Mouse (Mus musculus) bone marrow macrophage, adult 2 months (primary cell): Measurements from ENCODE around the gene Olfr1513. TPM values are rescaled to one million over a fixed set of nuclear protein-coding genes. Genes with fewer than 3 reads are reported as not detected.
"Not testable (repeated sequence)": the region's sequence is repeated elsewhere in the genome, so short reads cannot be mapped to it uniquely, and the experiment has no call there.

Source experiments
- H3K27ac ChIP-seq: 2 replicates; pipeline ENCODE4 v1.5.1; 2012; ENCODE audit warnings: low read depth, low read length; ENCODE audit not compliant: insufficient read depth
- H3K4me1 ChIP-seq: 2 replicates; pipeline ENCODE4 v1.6.1; 2012; ENCODE audit warnings: low read length; ENCODE audit not compliant: control insufficient read depth, insufficient read depth
- H3K4me3 ChIP-seq: 2 replicates; pipeline ENCODE4 v1.5.1; 2012; ENCODE audit warnings: mild to moderate bottlenecking, low read length, moderate library complexity; ENCODE audit not compliant: insufficient read depth
- CTCF ChIP-seq: IDR thresholded peaks from 2 replicates; pipeline ENCODE4 v1.5.1; 2012; ENCODE audit warnings: low read depth, mild to moderate bottlenecking, low read length, moderate library complexity
- POLR2A ChIP-seq: IDR thresholded peaks from 2 replicates; pipeline ENCODE4 v1.6.1; 2012; ENCODE audit warnings: mild to moderate bottlenecking, low read depth, low read length, borderline replicate concordance
- polyA plus RNA-seq: library from polyadenylated mRNA; stranded (reverse); fragments of >200 nt; gene quantifications from 2 replicates; pipeline ENCODE4 v1.2.4, GENCODE M21; 2012; ENCODE audit not compliant: missing spikeins, insufficient read depth, insufficient read length

Olfr1513 gene
- polyA plus RNA-seq, 1 experiment, result not detected

- peaks cover 25% of the 10 kb centered on the region for H3K4me1 ChIP-seq
- no peak overlapping the region for H3K4me3 ChIP-seq
- no peak overlapping the region for H3K27ac ChIP-seq
- no peak for TF ChIP-seq CTCF
- TF ChIP-seq POLR2A, result no peak
Observed at GRCm38 (mm10) chr14:52310906-52311305, 45.3 kb downstream of the Olfr1513 start.

GRCm38 (mm10) chr14:52310343-52310742 is 45.9 kb downstream of the Olfr1513 start:
- peaks cover 24% of the 10 kb centered on the region for H3K4me1 ChIP-seq
- not testable (repeated sequence) for H3K27ac ChIP-seq, H3K4me3 ChIP-seq

- Histone ChIP-seq H3K4me1 (peaks cover 15% of the 10 kb centered on the region), H3K27ac (no peak overlapping the region), H3K4me3 (no peak overlapping the region)
- TF ChIP-seq CTCF (no peak), POLR2A (no peak)
Observed at GRCm38 (mm10) chr14:52306100-52306499, 50.1 kb downstream of the Olfr1513 start.

DNA sequence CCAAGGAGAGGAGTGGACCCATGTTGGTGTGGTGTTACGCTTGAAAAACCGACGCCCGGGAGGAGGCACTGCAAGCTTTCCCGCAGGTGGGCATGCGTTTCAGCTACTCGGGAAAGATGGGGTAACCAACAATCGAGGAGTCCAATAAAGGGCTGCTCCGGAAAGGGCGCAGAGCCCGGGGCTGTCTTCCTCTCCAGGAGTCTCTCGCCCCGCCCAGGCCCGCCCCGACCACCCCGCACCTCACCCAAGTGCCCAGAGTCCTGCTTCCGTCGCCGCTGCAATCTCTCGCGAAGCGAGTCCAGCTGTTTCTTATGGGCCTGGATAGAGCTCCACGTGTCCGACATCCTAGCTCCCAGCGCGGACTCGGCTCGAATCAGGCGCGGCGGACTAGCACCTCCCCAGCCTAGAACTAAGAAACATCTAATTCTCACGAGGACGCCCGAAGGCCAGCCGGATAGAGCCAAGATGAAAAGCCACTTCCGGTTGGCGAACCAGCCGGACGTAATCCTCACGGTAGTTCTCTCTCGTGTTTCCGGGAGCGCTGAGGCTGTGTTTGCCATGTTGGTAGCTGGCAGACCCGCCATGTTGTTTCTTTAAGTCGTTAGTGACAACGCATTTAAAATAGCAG is 51.5 kb downstream of the Olfr1513 start, which contains the start of gene Mettl3:
TSS of gene Mettl3 (minus strand) at position 485 of the 628 bp plus-strand sequence.
- peak within 1 kb of the TSS; percentile 86 for H3K4me3 ChIP-seq
- TF ChIP-seq POLR2A, result no peak
- H3K27ac ChIP-seq, result peak within 1 kb of the TSS; percentile 94
- peaks cover 15% of the 10 kb centered on the region for H3K4me1 ChIP-seq

GRCm38 (mm10) chr14:52303517-52303916 is 52.7 kb downstream of the Olfr1513 start:
- not testable (repeated sequence) for H3K4me3 ChIP-seq

More at GRCm38 (mm10) chr14:52303517-52303916, 52.7 kb downstream of the Olfr1513 start:
- peaks cover 15% of the 10 kb centered on the region for H3K4me1 ChIP-seq
- not testable (repeated sequence) for H3K27ac ChIP-seq

Other genes with a start within 250 kb of the Olfr1513 start
- gene Rpgrip1, start 245.7 kb downstream of the Olfr1513 start, polyA plus RNA-seq, result 1.7 and 3.4 TPM in 2 replicates
- gene Supt16, start 159.0 kb downstream of the Olfr1513 start, polyA plus RNA-seq, result 52.0 and 52.9 TPM in 2 replicates
- 82.6 and 83.6 TPM in 2 replicates for gene Chd8, start 98.6 kb downstream of the Olfr1513 start, polyA plus RNA-seq
- gene Tox4, start 77.3 kb downstream of the Olfr1513 start, polyA plus RNA-seq, result 39.0 and 39.2 TPM in 2 replicates
- 17.6 and 20.0 TPM in 2 replicates for gene Rab2b, start 76.9 kb downstream of the Olfr1513 start, polyA plus RNA-seq
- gene Mettl3, start 51.3 kb downstream of the Olfr1513 start, polyA plus RNA-seq, result 31.8 and 34.2 TPM in 2 replicates
- gene Sall2, start 27.6 kb downstream of the Olfr1513 start, polyA plus RNA-seq, result 0.67 and 0.95 TPM in 2 replicates
- gene Olfr1512, start 22.8 kb upstream of the Olfr1513 start, polyA plus RNA-seq, result not detected in 2 replicates
- gene Olfr1511, start 41.0 kb upstream of the Olfr1513 start, polyA plus RNA-seq, result not detected in 2 replicates
- gene Olfr1510, start 58.0 kb upstream of the Olfr1513 start, polyA plus RNA-seq, result not detected in 2 replicates
- gene Olfr1509, start 86.6 kb upstream of the Olfr1513 start, polyA plus RNA-seq, result not detected in 2 replicates
- not detected in 2 replicates for gene Olfr1508, start 111.1 kb upstream of the Olfr1513 start, polyA plus RNA-seq
- not detected in 2 replicates for gene Olfr1507, start 139.3 kb upstream of the Olfr1513 start, polyA plus RNA-seq